Mouse (Mus musculus): ENCODE measurements around the gene Dis3l2.

- TF ChIP-seq POLR2A (IDR thresholded peaks at IDR 0.05; ENCODE audit: borderline replicate concordance, extremely low read depth, low read depth, low read length) (no peak), CTCF (IDR thresholded peaks at IDR 0.05; ENCODE audit: insufficient read depth, low read length) (no peak)
Measured at GRCm38 (mm10) chr1:86879547-86879946, 175.9 kb downstream of the Dis3l2 start.
